ENCODE assay signal across 10 mouse cellular contexts in genomic region chr2:122297271-122298095, GRCm38 (mm10). TPM values are rescaled to one million over a fixed set of nuclear protein-coding genes. Genes with fewer than 3 reads are reported as not detected.
DNase-seq lines count a peak whose midpoint lies in the region; ATAC-seq and TF ChIP-seq lines count a peak whose summit lies in the region.
"Had no signal": no experiment of that assay in that cellular context is flagged by ENCODE, and none has a peak within 500 bp of the region (broad histone marks: within the 10 kb centered on the region; RNA-seq: fewer than 3 reads in every experiment).

No protein-coding gene starts in this region.

- peak overlapping the region; percentile 52 for H3K4me2 ChIP-seq in kidney, embryonic 15.5 days
- H3K4me2 ChIP-seq in forebrain, embryonic 12.5 days, result peak overlapping the region; percentile 47
- H3K4me2 ChIP-seq in limb, embryonic 14.5 days (replicated peaks; ENCODE audit: low read depth, low read length, severe bottlenecking), result peak overlapping the region; percentile 6
- no peak overlapping the region for H3K4me2 ChIP-seq in stomach, embryonic 14.5 days (replicated peaks; ENCODE audit: low read depth, low read length)

- peaks cover 46% of the 10 kb centered on the region for H3K4me1 ChIP-seq in kidney, embryonic 15.5 days
- peaks cover 45% of the 10 kb centered on the region for H3K4me1 ChIP-seq in forebrain, embryonic 12.5 days
- peaks cover 21% of the 10 kb centered on the region for H3K4me1 ChIP-seq in limb, embryonic 14.5 days (ENCODE audit: control insufficient read depth, insufficient read depth, low read length)
- H3K4me1 ChIP-seq in stomach, embryonic 14.5 days (ENCODE audit: control insufficient read depth, insufficient read depth, low read length), result peaks cover 15% of the 10 kb centered on the region; the same call in 1 of the 2 replicates

- TF ChIP-seq POLR2A in limb, embryonic 14.5 days (IDR thresholded peaks at IDR 0.05; ENCODE audit: borderline replicate concordance, extremely low read depth, insufficient read depth, insufficient read length), result no peak

- H3K27me3 ChIP-seq in kidney, embryonic 15.5 days, result peaks cover 98% of the 10 kb centered on the region
- H3K27me3 ChIP-seq in forebrain, embryonic 12.5 days, result peaks cover 95% of the 10 kb centered on the region
- H3K27me3 ChIP-seq in limb, embryonic 14.5 days (ENCODE audit: control insufficient read depth, insufficient read depth, low read length), result peaks cover 84% of the 10 kb centered on the region
- H3K27me3 ChIP-seq in stomach, embryonic 14.5 days (ENCODE audit: control insufficient read depth, insufficient read depth, low read length), result peaks cover 57% of the 10 kb centered on the region

- H3K9me3 ChIP-seq in kidney, embryonic 15.5 days (replicated peaks), result no peaks in the 10 kb centered on the region
- H3K9me3 ChIP-seq in forebrain, embryonic 12.5 days, result no peaks in the 10 kb centered on the region
- H3K9me3 ChIP-seq in limb, embryonic 14.5 days (ENCODE audit: control insufficient read depth, low read length), result no peaks in the 10 kb centered on the region
- H3K9me3 ChIP-seq in stomach, embryonic 14.5 days (ENCODE audit: control insufficient read depth, low read depth, low read length), result no peaks in the 10 kb centered on the region

- H3K9ac ChIP-seq in kidney, embryonic 15.5 days, result no peak overlapping the region
- no peak overlapping the region for H3K9ac ChIP-seq in forebrain, embryonic 12.5 days
- no peak overlapping the region for H3K9ac ChIP-seq in limb, embryonic 14.5 days (ENCODE audit: low read depth, low read length, severe bottlenecking)
- no peak overlapping the region for H3K9ac ChIP-seq in stomach, embryonic 14.5 days (replicated peaks; ENCODE audit: low read depth, low read length)

- under 1% methylated on average over 35 of the region's 35 CpGs for WGBS in kidney, embryonic 15.5 days
- under 1% methylated on average over 35 of the region's 35 CpGs for WGBS in forebrain, embryonic 12.5 days
- WGBS in limb, embryonic 14.5 days, result 2% methylated on average over 35 of the region's 35 CpGs
- WGBS in stomach, embryonic 14.5 days, result 2% methylated on average over 35 of the region's 35 CpGs

- H3K4me3 ChIP-seq in kidney, embryonic 15.5 days (replicated peaks), result 0 out of 2 replicates have a peak overlapping the region, but pooled peaks have one; percentile 14
- peak overlapping the region; percentile 28 for H3K4me3 ChIP-seq in forebrain, embryonic 12.5 days (replicated peaks)
- H3K4me3 ChIP-seq in limb, embryonic 14.5 days (replicated peaks; ENCODE audit: low read length), result peak overlapping the region; percentile 1; the same call in 1 of the 2 replicates
- peak overlapping the region; percentile 1; the same call in 1 of the 2 replicates for H3K4me3 ChIP-seq in stomach, embryonic 14.5 days (ENCODE audit: low read depth, low read length)

- no peak overlapping the region for H3K27ac ChIP-seq in kidney, embryonic 15.5 days
- H3K27ac ChIP-seq in forebrain, embryonic 12.5 days, result no peak overlapping the region
- no peak overlapping the region for H3K27ac ChIP-seq in limb, embryonic 14.5 days (replicated peaks; ENCODE audit: low read depth, low read length)
- H3K27ac ChIP-seq in stomach, embryonic 14.5 days (ENCODE audit: low read length), result no peak overlapping the region

- no peak for ATAC-seq in kidney, embryonic 15.5 days (replicated peaks; ENCODE audit: low FRiP score)
- no peak for ATAC-seq in forebrain, embryonic 12.5 days (ENCODE audit: low FRiP score)
- ATAC-seq in limb, embryonic 14.5 days (ENCODE audit: low FRiP score, low read depth), result no peak
- no peak for ATAC-seq in stomach, embryonic 14.5 days (ENCODE audit: insufficient number of reproducible peaks, insufficient read depth, low FRiP score, low read depth)
- ATAC-seq in megakaryocyte-erythroid progenitor cell, adult 5-6 weeks (replicated peaks; ENCODE audit: low FRiP score, low TSS enrichment, poor library complexity, severe bottlenecking), result no peak

- no peak for DNase-seq in kidney, adult 11 months
- DNase-seq in limb, embryonic 14.5 days (ENCODE audit: low spot score), result no peak
- DNase-seq in gastrocnemius, postnatal 4 days (ENCODE audit: low spot score in 2 of 2), result no peak
- no peak for DNase-seq in cerebellum, postnatal 25 days

- H3K36me3 ChIP-seq in kidney, embryonic 15.5 days, result no peaks in the 10 kb centered on the region
- no peaks in the 10 kb centered on the region for H3K36me3 ChIP-seq in forebrain, embryonic 12.5 days (replicated peaks)
- no peaks in the 10 kb centered on the region for H3K36me3 ChIP-seq in limb, embryonic 14.5 days (ENCODE audit: control insufficient read depth, insufficient read depth, low read length)
- no peaks in the 10 kb centered on the region for H3K36me3 ChIP-seq in stomach, embryonic 14.5 days (ENCODE audit: control insufficient read depth, insufficient read depth, low read length)

RNA-seq across cellular contexts. Expression of gene Duox2, which starts 0.8 kb away (rescaled TPM):
- 0.10 and 0.19 TPM in 2 replicates for polyA plus RNA-seq in kidney, embryonic 15.5 days (2015; fragmentation: Nextera tagmentation; extraction: Ambion mirVana)
- not detected in 2 replicates for polyA plus RNA-seq in forebrain, embryonic 12.5 days (2016; fragmentation: Nextera tagmentation; extraction: Ambion mirVana)
- polyA plus RNA-seq in limb, embryonic 14.5 days (2012; rRNA removed), result 0.16 and 0.27 TPM in 2 replicates
- 0.08 and 0.54 TPM in 2 replicates for polyA plus RNA-seq in limb, embryonic 14.5 days (2014; fragmentation: Nextera tagmentation; extraction: Ambion mirVana)
- 0.06 and 0.27 TPM in 2 replicates for polyA plus RNA-seq in stomach, embryonic 14.5 days (2014; fragmentation: Nextera tagmentation; extraction: Ambion mirVana)
- under 1 TPM; 0.34 to 0.86 TPM for total RNA-seq in gastrocnemius, postnatal 4 days (2021)
- total RNA-seq in megakaryocyte-erythroid progenitor cell, adult 5-6 weeks (2014; fragmentation: Nextera tagmentation), result not detected in 2 replicates
- not detected in 2 replicates for total RNA-seq in megakaryocyte-erythroid progenitor cell, adult 5-6 weeks (2017)

RNA-seq across cellular contexts. Expression of gene Duoxa2, which starts 1.2 kb away (rescaled TPM):
- 0.17 TPM in 1 of 2 replicates, not detected in the other for polyA plus RNA-seq in kidney, embryonic 15.5 days (2015; fragmentation: Nextera tagmentation; extraction: Ambion mirVana)
- polyA plus RNA-seq in forebrain, embryonic 12.5 days (2016; fragmentation: Nextera tagmentation; extraction: Ambion mirVana), result not detected in 2 replicates
- polyA plus RNA-seq in limb, embryonic 14.5 days (2012; rRNA removed), result 0.41 and 0.61 TPM in 2 replicates
- polyA plus RNA-seq in limb, embryonic 14.5 days (2014; fragmentation: Nextera tagmentation; extraction: Ambion mirVana), result 0.18 and 0.72 TPM in 2 replicates
- polyA plus RNA-seq in stomach, embryonic 14.5 days (2014; fragmentation: Nextera tagmentation; extraction: Ambion mirVana), result 0.17 TPM in 1 of 2 replicates, not detected in the other
- total RNA-seq in gastrocnemius, postnatal 4 days (2021), result not detected
- total RNA-seq in megakaryocyte-erythroid progenitor cell, adult 5-6 weeks (2014; fragmentation: Nextera tagmentation), result not detected in 2 replicates
- not detected in 2 replicates for total RNA-seq in megakaryocyte-erythroid progenitor cell, adult 5-6 weeks (2017)
- total RNA-seq: gastrocnemius, adult 8-10 months; left cerebral cortex, postnatal 25 days had no signal

RNA-seq across cellular contexts. Expression of gene Duoxa1, which starts 16.0 kb away (rescaled TPM):
- polyA plus RNA-seq in kidney, embryonic 15.5 days (2015; fragmentation: Nextera tagmentation; extraction: Ambion mirVana), result 0.10 TPM in 1 of 2 replicates, not detected in the other
- polyA plus RNA-seq in forebrain, embryonic 12.5 days (2016; fragmentation: Nextera tagmentation; extraction: Ambion mirVana), result 0.17 TPM in 1 of 2 replicates, not detected in the other
- 6.9 and 9.1 TPM in 2 replicates for polyA plus RNA-seq in limb, embryonic 14.5 days (2012; rRNA removed)
- polyA plus RNA-seq in limb, embryonic 14.5 days (2014; fragmentation: Nextera tagmentation; extraction: Ambion mirVana), result 7.9 and 10.3 TPM in 2 replicates
- 3.0 and 3.8 TPM in 2 replicates for polyA plus RNA-seq in stomach, embryonic 14.5 days (2014; fragmentation: Nextera tagmentation; extraction: Ambion mirVana)
- total RNA-seq in gastrocnemius, postnatal 4 days (2021), result 1 to 10 TPM; 1.2 TPM
- total RNA-seq in megakaryocyte-erythroid progenitor cell, adult 5-6 weeks (2014; fragmentation: Nextera tagmentation), result not detected in 2 replicates
- total RNA-seq in megakaryocyte-erythroid progenitor cell, adult 5-6 weeks (2017), result not detected in 2 replicates
- total RNA-seq: left cerebral cortex, postnatal 25 days had no signal

RNA-seq across cellular contexts. Expression of gene Duox1, which starts 18.0 kb away (rescaled TPM):
- polyA plus RNA-seq in kidney, embryonic 15.5 days (2015; fragmentation: Nextera tagmentation; extraction: Ambion mirVana), result 0.04 TPM in 1 of 2 replicates, not detected in the other
- 0.04 and 0.08 TPM in 2 replicates for polyA plus RNA-seq in forebrain, embryonic 12.5 days (2016; fragmentation: Nextera tagmentation; extraction: Ambion mirVana)
- 1.2 and 1.5 TPM in 2 replicates for polyA plus RNA-seq in limb, embryonic 14.5 days (2012; rRNA removed)
- 1.2 and 1.6 TPM in 2 replicates for polyA plus RNA-seq in limb, embryonic 14.5 days (2014; fragmentation: Nextera tagmentation; extraction: Ambion mirVana)
- 0.36 and 0.53 TPM in 2 replicates for polyA plus RNA-seq in stomach, embryonic 14.5 days (2014; fragmentation: Nextera tagmentation; extraction: Ambion mirVana)
- total RNA-seq in gastrocnemius, postnatal 4 days (2021), result under 1 TPM; 0.37 to 0.49 TPM
- total RNA-seq in megakaryocyte-erythroid progenitor cell, adult 5-6 weeks (2014; fragmentation: Nextera tagmentation), result not detected in 2 replicates
- total RNA-seq in megakaryocyte-erythroid progenitor cell, adult 5-6 weeks (2017), result not detected in 2 replicates
